Mouse (Mus musculus) bone marrow, adult 2 months (tissue): Measurements from ENCODE around the gene Gm28171. TPM values are rescaled to one million over a fixed set of nuclear protein-coding genes. Genes with fewer than 3 reads are reported as not detected.
"Not testable (repeated sequence)": the region's sequence is repeated elsewhere in the genome, so short reads cannot be mapped to it uniquely, and the experiment has no call there.

Experiments
- H3K27ac ChIP-seq: fragments of 200-500 bp; 2 replicates; pipeline ENCODE4 v1.5.1; 2012; ENCODE audit warnings: low read depth, mild to moderate bottlenecking, control low read depth, inconsistent platforms, low read length; ENCODE audit not compliant: control insufficient read depth, poor library complexity, insufficient read depth
- H3K4me1 ChIP-seq: fragments of 200-500 bp; 2 replicates; pipeline ENCODE4 v1.6.1; 2011; ENCODE audit warnings: low read length; ENCODE audit not compliant: control insufficient read depth, insufficient read depth
- H3K4me3 ChIP-seq: fragments of 200-500 bp; replicated peaks from 2 replicates; pipeline ENCODE3; 2011; ENCODE audit warnings: mild to moderate bottlenecking, low read depth, low read length, control low read depth; ENCODE audit not compliant: control insufficient read depth
- WGBS: fragments of 180-500 bp; shearing (Covaris S2); methylation state at CpG from one replicate; pipeline ENCODE4 v1.1.7; 2018; 5-methylcytosine and 5-hydroxymethylcytosine counted together
- polyA plus RNA-seq: library from polyadenylated mRNA; stranded (reverse); fragments of >200 nt; gene quantifications from 2 replicates; pipeline ENCODE4 v1.2.4, GENCODE M21; 2011; ENCODE audit warnings: low replicate concordance; ENCODE audit not compliant: missing spikeins, insufficient read depth, insufficient read length

Gene Gm28171
- polyA plus RNA-seq: not detected in 2 replicates

DNA sequence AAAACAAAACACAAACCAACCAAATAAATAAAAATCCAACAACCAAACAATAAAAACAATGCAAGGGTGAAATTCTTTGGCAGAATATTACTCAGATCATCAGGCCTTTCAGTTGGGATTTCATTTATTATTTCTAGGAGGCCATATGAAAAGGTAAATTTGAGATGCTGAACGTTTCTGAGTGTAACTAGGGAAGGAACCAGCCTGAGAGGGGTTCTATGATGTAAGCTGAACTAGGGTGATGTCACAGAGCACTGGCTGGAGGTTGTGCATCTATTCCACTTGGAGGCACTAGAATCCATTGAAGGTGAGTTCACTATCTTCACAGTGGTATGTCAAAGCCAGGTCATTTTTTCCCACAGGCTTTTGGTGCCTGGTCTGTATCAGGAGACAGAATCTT is at the start of gene Gm28171:
Gene Gm28171, plus strand, starts transcription at position 301 of the 400 bp plus-strand sequence.
- WGBS: 29% methylated on average over 1 of the region's 1 CpGs
- H3K4me3 ChIP-seq: not testable (repeated sequence)

More for the DNA sequence above, at the start of gene Gm28171:
- not testable (repeated sequence) for H3K27ac ChIP-seq, H3K4me1 ChIP-seq

Other genes with a start within 250 kb of the Gm28171 start
- gene Gm21854, start 136.4 kb upstream of the Gm28171 start, polyA plus RNA-seq: not detected in 2 replicates
- not detected in 2 replicates for gene Gm20914, start 67.4 kb upstream of the Gm28171 start, polyA plus RNA-seq
- gene Gm21778, start 149.1 kb downstream of the Gm28171 start, polyA plus RNA-seq: not detected in 2 replicates